8 mouse cellular contexts compared by ENCODE assay signal in the genomic region with DNA sequence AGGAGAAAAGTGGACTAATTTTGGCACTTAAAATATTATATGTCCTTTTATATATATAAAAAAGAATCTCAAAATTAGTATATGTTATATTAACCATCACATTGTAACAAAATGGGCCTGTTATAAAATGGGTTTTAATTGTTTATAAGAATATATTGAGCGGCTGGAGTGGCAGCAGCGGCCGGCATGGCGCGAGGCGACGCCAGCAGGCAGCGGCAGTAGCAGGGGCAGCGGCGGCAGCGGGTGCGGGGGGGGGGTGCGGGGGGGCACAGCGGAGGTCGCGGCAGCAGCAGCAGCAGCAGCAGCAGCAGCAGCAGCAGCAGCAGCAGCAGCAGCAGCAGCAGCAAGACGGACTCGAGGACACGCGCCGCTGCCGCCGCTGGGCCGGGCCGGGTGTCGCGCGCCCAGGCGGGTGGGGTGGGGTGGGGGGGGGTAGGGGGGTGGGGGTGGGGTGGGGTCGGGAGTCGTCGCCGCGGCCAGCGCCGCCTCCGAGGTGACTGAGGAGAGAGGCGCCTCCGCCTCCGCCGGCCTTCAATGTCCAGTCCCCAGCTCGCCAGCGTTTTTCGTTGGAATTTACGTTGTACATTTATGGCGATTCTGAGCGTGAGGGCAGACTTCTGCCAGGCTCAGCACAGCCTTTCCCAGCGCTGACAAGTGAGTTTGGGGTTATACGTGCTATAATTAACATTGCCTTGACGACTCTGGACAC. TPM values are rescaled to one million over a fixed set of nuclear protein-coding genes. Genes with fewer than 3 reads are reported as not detected.
DNase-seq lines count a peak whose midpoint lies in the region; ATAC-seq lines count a peak whose summit lies in the region.

No protein-coding gene starts in this region.

- peak overlapping the region; percentile 53 for H3K4me3 ChIP-seq in heart, embryonic 12.5 days
- H3K4me3 ChIP-seq in forebrain, embryonic 14.5 days (ENCODE audit: low read depth, low read length): peak overlapping the region; percentile 43
- H3K4me3 ChIP-seq in limb, embryonic 10.5 days: peak overlapping the region; percentile 59
- H3K4me3 ChIP-seq in neural tube, embryonic 14.5 days (ENCODE audit: low read depth, low read length): peak overlapping the region; percentile 41

- H3K4me1 ChIP-seq in heart, embryonic 12.5 days (replicated peaks): no peaks in the 10 kb centered on the region
- H3K4me1 ChIP-seq in forebrain, embryonic 14.5 days (ENCODE audit: control insufficient read depth, insufficient read depth, low read length): no peaks in the 10 kb centered on the region
- H3K4me1 ChIP-seq in limb, embryonic 10.5 days: no peaks in the 10 kb centered on the region
- no peaks in the 10 kb centered on the region for H3K4me1 ChIP-seq in neural tube, embryonic 14.5 days (ENCODE audit: control insufficient read depth, insufficient read depth, low read length)

- no peak for DNase-seq in heart, adult 8-10 months (ENCODE audit: low spot score)
- DNase-seq in adrenal gland, postnatal 14 days: peak; percentile 12
- DNase-seq in forebrain, embryonic 14.5 days (ENCODE audit: low spot score): peak; percentile 45
- DNase-seq in limb, embryonic 10.5 days (ENCODE audit: low spot score): peak; percentile 63
- no peak for DNase-seq in gastrocnemius, postnatal 36 days
- DNase-seq in gastrocnemius, postnatal 4 days (ENCODE audit: low spot score in 2 of 2): no peak

- no peaks in the 10 kb centered on the region for H3K9me3 ChIP-seq in heart, embryonic 12.5 days (replicated peaks)
- no peaks in the 10 kb centered on the region for H3K9me3 ChIP-seq in forebrain, embryonic 14.5 days (replicated peaks; ENCODE audit: control insufficient read depth, low read length)
- no peaks in the 10 kb centered on the region for H3K9me3 ChIP-seq in limb, embryonic 10.5 days (replicated peaks)
- no peaks in the 10 kb centered on the region for H3K9me3 ChIP-seq in neural tube, embryonic 14.5 days (ENCODE audit: control insufficient read depth, low read length)

- intact Hi-C loops in gastrocnemius, postnatal 36 days (cut with DNase I): no loop called here

- peaks cover 7% of the 10 kb centered on the region; the same call in 1 of the 2 replicates for H3K27me3 ChIP-seq in heart, embryonic 12.5 days (replicated peaks)
- H3K27me3 ChIP-seq in forebrain, embryonic 14.5 days (replicated peaks; ENCODE audit: control insufficient read depth, insufficient read depth, low read length): no peaks in the 10 kb centered on the region
- H3K27me3 ChIP-seq in limb, embryonic 10.5 days (ENCODE audit: low read depth, poor library complexity, severe bottlenecking): peaks cover 18% of the 10 kb centered on the region
- no peaks in the 10 kb centered on the region for H3K27me3 ChIP-seq in neural tube, embryonic 14.5 days (ENCODE audit: control insufficient read depth, insufficient read depth, low read length)

- no peak overlapping the region for H3K27ac ChIP-seq in heart, embryonic 12.5 days (ENCODE audit: poor library complexity, severe bottlenecking)
- no peak overlapping the region for H3K27ac ChIP-seq in forebrain, embryonic 14.5 days (ENCODE audit: low read depth, low read length)
- peak overlapping the region; percentile 66; the same call in 1 of the 2 replicates for H3K27ac ChIP-seq in limb, embryonic 10.5 days
- H3K27ac ChIP-seq in neural tube, embryonic 14.5 days (ENCODE audit: low read depth, low read length): no peak overlapping the region

- peak overlapping the region; percentile 74 for H3K9ac ChIP-seq in heart, embryonic 12.5 days
- peak overlapping the region; percentile 61 for H3K9ac ChIP-seq in forebrain, embryonic 14.5 days (ENCODE audit: low read length)
- peak overlapping the region; percentile 57 for H3K9ac ChIP-seq in neural tube, embryonic 14.5 days (replicated peaks; ENCODE audit: low read depth, low read length)

- peak overlapping the region; percentile 92 for H3K4me2 ChIP-seq in heart, embryonic 12.5 days
- H3K4me2 ChIP-seq in forebrain, embryonic 14.5 days (ENCODE audit: low read length): peak overlapping the region; percentile 61
- H3K4me2 ChIP-seq in neural tube, embryonic 14.5 days (ENCODE audit: low read depth, low read length): peak overlapping the region; percentile 58

- ATAC-seq in heart, embryonic 12.5 days (ENCODE audit: insufficient number of reproducible peaks, low FRiP score): peak; percentile 39; the same call in 1 of the 2 replicates
- peak; percentile 77 for ATAC-seq in forebrain, embryonic 14.5 days
- peak; percentile 85 for ATAC-seq in neural tube, embryonic 14.5 days (ENCODE audit: low read depth)

- no peaks in the 10 kb centered on the region for H3K36me3 ChIP-seq in heart, embryonic 12.5 days
- no peaks in the 10 kb centered on the region for H3K36me3 ChIP-seq in forebrain, embryonic 14.5 days (ENCODE audit: control insufficient read depth, insufficient read depth, low read length)
- H3K36me3 ChIP-seq in limb, embryonic 10.5 days: no peaks in the 10 kb centered on the region
- H3K36me3 ChIP-seq in neural tube, embryonic 14.5 days (ENCODE audit: control insufficient read depth, insufficient read depth, low read length): no peaks in the 10 kb centered on the region

- WGBS in heart, embryonic 12.5 days: under 1% methylated on average over 33 of the region's 50 CpGs
- under 1% methylated on average over 28 of the region's 50 CpGs for WGBS in forebrain, embryonic 14.5 days
- WGBS in limb, embryonic 10.5 days: under 1% methylated on average over 33 of the region's 50 CpGs
- under 1% methylated on average over 25 of the region's 50 CpGs for WGBS in neural tube, embryonic 14.5 days

RNA-seq across cellular contexts. Expression of gene 4931423N10Rik, which starts 26.9 kb away (rescaled TPM):
- not detected in 2 replicates for polyA plus RNA-seq in heart, embryonic 12.5 days (2016; fragmentation: Nextera tagmentation; extraction: Ambion mirVana)
- under 1 TPM in 1 of 4 experiments, not detected in 3; 0.20 TPM for total RNA-seq in heart, adult 8-10 months (2022)
- total RNA-seq in adrenal gland, postnatal 14 days (2021): not detected in 2 replicates
- 0.09 TPM in 1 of 2 replicates, not detected in the other for polyA plus RNA-seq in forebrain, embryonic 14.5 days (2014; fragmentation: Nextera tagmentation; extraction: Ambion mirVana)
- not detected in 2 replicates for polyA plus RNA-seq in limb, embryonic 10.5 days (2016; fragmentation: Nextera tagmentation; extraction: Ambion mirVana)
- polyA plus RNA-seq in neural tube, embryonic 14.5 days (2014; fragmentation: Nextera tagmentation; extraction: Ambion mirVana): 0.21 TPM in 1 of 2 replicates, not detected in the other
- total RNA-seq in gastrocnemius, postnatal 36 days (2021): not detected
- not detected for total RNA-seq in gastrocnemius, postnatal 4 days (2021)

Comparison
In these comparisons a context has a peak if more than half of its experiments do, and no peak if none do; other contexts are left out.
1. DNase-seq: peak in adrenal gland, postnatal 14 days (single experiment), forebrain, embryonic 14.5 days (single experiment) and limb, embryonic 10.5 days (single experiment); none in heart, adult 8-10 months (single experiment), gastrocnemius, postnatal 36 days (0 of 2) and gastrocnemius, postnatal 4 days (0 of 2).
2. Peak in every context shown above with its lines, with median percentiles within 50 percentile points of each other: ATAC-seq, H3K4me2 ChIP-seq, H3K4me3 ChIP-seq and H3K9ac ChIP-seq.